Mouse (Mus musculus) forebrain, embryonic 13.5 days (tissue): ENCODE measurements around the gene Fchsd2. TPM values are rescaled to one million over a fixed set of nuclear protein-coding genes. Genes with fewer than 3 reads are reported as not detected.

ENCODE experiments used
- ATAC-seq: fragments of 200-750 bp; cut with Nextera tagmentation; 2 replicates; pipeline ENCODE4 v1.8.0; 2017
- H3K27ac ChIP-seq: fragments of 300-500 bp; sonication (generic); 2 replicates; pipeline ENCODE4 v1.5.1; 2015; ENCODE audit warnings: inconsistent platforms, mild to moderate bottlenecking, moderate library complexity
- H3K27me3 ChIP-seq: fragments of 300-500 bp; sonication (generic); 2 replicates; pipeline ENCODE4 v1.6.1; 2015; ENCODE audit warnings: mild to moderate bottlenecking, inconsistent platforms
- H3K36me3 ChIP-seq: fragments of 300-500 bp; sonication (generic); 2 replicates; pipeline ENCODE4 v1.6.1; 2015; ENCODE audit warnings: mild to moderate bottlenecking, inconsistent platforms; ENCODE audit not compliant: poor library complexity, severe bottlenecking
- H3K4me1 ChIP-seq: fragments of 300-500 bp; sonication (generic); 2 replicates; pipeline ENCODE4 v1.6.1; 2015; ENCODE audit warnings: inconsistent platforms
- H3K4me2 ChIP-seq: fragments of 300-500 bp; sonication (generic); 2 replicates; pipeline ENCODE4 v1.6.1; 2015; ENCODE audit warnings: inconsistent platforms, mild to moderate bottlenecking, moderate library complexity
- H3K4me3 ChIP-seq: fragments of 300-500 bp; sonication (generic); 2 replicates; pipeline ENCODE4 v1.5.1; 2015; ENCODE audit warnings: mild to moderate bottlenecking, inconsistent platforms
- H3K9ac ChIP-seq: fragments of 300-500 bp; sonication (generic); 2 replicates; pipeline ENCODE4 v1.6.1; 2015; ENCODE audit warnings: mild to moderate bottlenecking, inconsistent platforms
- H3K9me3 ChIP-seq: fragments of 300-500 bp; sonication (generic); replicated peaks from 2 replicates; pipeline ENCODE4 v1.6.1; 2016; ENCODE audit warnings: inconsistent platforms
- WGBS: fragments of 180-500 bp; shearing (Covaris S2); methylation state at CpG from one replicate; pipeline ENCODE4 v1.1.7; 2015; 5-methylcytosine and 5-hydroxymethylcytosine counted together
- polyA plus RNA-seq: library from polyadenylated mRNA; unstranded; fragments of >200 nt; fragmentation: Nextera tagmentation; extraction: Ambion mirVana; gene quantifications from 2 replicates; pipeline ENCODE4 v1.2.1, GENCODE M21; 2015

Gene Fchsd2
- 33.1 and 33.3 TPM in 2 replicates for polyA plus RNA-seq

DNA sequence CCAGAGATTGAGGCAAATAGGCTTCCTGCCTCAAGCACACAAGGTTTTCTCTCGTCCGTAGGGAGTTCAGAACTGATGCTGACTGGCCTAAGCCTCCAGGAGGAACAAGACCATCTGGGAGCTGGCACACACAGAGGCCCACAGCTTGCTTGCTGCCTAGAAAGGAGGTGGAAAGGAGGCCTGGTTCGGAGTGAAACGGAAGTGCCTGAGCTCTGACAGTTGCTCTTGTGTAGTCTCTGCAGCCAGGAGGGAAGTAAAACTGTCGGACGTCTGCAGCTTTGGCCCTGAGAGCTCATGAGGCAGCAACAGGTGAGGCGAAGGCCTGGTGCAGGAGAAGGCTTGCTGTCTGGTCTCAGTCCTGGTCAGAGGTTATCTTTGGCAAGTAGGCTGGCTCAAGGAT, at the start of gene Fchsd2:
Gene Fchsd2 (plus strand): TSS at position 246 of the 400 bp plus-strand sequence.
- H3K4me2 ChIP-seq = no peak within 1 kb of the TSS
- no peaks in the 10 kb centered on the region for H3K27me3 ChIP-seq
- no peak within 1 kb of the TSS for H3K9ac ChIP-seq
- no peaks in the 10 kb centered on the region for H3K9me3 ChIP-seq
- no peaks in the 10 kb centered on the region for H3K4me1 ChIP-seq
- no peak within 1 kb of the TSS for H3K27ac ChIP-seq
- ATAC-seq = no peak
- 70% methylated on average over 7 of the region's 7 CpGs for WGBS
- H3K4me3 ChIP-seq = no peak within 1 kb of the TSS
- H3K36me3 ChIP-seq = no peaks in the 10 kb centered on the region

DNA sequence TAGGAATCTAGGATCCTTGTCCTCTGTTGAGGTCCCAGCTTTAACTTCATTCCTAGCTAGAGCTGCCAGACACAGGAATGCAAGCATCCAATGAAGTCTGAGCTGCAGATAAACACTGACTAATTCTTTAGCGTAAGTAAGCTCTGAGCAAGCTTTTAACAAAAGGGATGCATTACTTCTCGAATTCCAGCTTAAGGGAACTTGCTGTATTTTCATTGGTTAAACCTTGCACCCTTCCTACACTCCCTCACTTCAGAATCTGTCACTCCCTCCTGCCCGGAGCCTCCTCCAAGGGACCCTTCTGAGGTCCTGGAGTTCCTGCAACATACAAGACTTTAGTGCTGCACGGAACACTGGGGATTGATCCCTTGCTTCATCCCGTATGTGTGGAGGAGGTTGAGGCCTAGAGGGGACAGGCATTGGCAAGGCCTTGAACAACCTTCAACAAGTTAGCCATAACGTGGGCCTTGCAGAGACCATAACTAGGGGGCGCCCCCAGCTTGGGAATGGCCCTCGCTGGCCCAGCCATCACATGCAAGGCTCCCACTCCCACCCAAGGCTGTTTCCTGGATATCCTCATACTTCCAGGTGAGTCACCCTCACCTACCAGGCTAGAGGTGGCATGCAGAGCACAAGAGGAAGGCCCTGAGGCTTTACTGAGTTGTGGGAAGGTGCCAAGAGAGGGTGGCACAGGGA, 48.7 kb upstream of the Fchsd2 start:
- no peaks in the 10 kb centered on the region for H3K9me3 ChIP-seq
- no peak for ATAC-seq
- H3K27ac ChIP-seq = no peak overlapping the region
- no peaks in the 10 kb centered on the region for H3K27me3 ChIP-seq
- no peaks in the 10 kb centered on the region for H3K36me3 ChIP-seq
- 45% methylated on average over 8 of the region's 8 CpGs for WGBS
- H3K4me3 ChIP-seq = no peak overlapping the region
- no peak overlapping the region for H3K9ac ChIP-seq
- no peak overlapping the region for H3K4me2 ChIP-seq
- H3K4me1 ChIP-seq = no peaks in the 10 kb centered on the region

GRCm38 (mm10) chr7:101048247-101048646, 44.4 kb upstream of the Fchsd2 start:
- 78% methylated on average over 5 of the region's 5 CpGs for WGBS
- no peak for ATAC-seq
- Histone ChIP-seq H3K4me1 (no peaks in the 10 kb centered on the region), H3K27me3 (no peaks in the 10 kb centered on the region), H3K36me3 (no peaks in the 10 kb centered on the region), H3K4me3 (no peak overlapping the region), H3K4me2 (no peak overlapping the region), H3K9ac (no peak overlapping the region), H3K27ac (no peak overlapping the region), H3K9me3 (no peaks in the 10 kb centered on the region)

- Histone ChIP-seq H3K9me3 (no peaks in the 10 kb centered on the region), H3K4me1 (no peaks in the 10 kb centered on the region), H3K4me3 (no peak overlapping the region), H3K36me3 (no peaks in the 10 kb centered on the region), H3K4me2 (no peak overlapping the region), H3K9ac (no peak overlapping the region), H3K27ac (no peak overlapping the region), H3K27me3 (no peaks in the 10 kb centered on the region)
- WGBS = 89% methylated on average over 7 of the region's 7 CpGs
- ATAC-seq = no peak
These were observed 43.2 kb upstream of the Fchsd2 start for GRCm38 (mm10) chr7:101049326-101050087.

DNA sequence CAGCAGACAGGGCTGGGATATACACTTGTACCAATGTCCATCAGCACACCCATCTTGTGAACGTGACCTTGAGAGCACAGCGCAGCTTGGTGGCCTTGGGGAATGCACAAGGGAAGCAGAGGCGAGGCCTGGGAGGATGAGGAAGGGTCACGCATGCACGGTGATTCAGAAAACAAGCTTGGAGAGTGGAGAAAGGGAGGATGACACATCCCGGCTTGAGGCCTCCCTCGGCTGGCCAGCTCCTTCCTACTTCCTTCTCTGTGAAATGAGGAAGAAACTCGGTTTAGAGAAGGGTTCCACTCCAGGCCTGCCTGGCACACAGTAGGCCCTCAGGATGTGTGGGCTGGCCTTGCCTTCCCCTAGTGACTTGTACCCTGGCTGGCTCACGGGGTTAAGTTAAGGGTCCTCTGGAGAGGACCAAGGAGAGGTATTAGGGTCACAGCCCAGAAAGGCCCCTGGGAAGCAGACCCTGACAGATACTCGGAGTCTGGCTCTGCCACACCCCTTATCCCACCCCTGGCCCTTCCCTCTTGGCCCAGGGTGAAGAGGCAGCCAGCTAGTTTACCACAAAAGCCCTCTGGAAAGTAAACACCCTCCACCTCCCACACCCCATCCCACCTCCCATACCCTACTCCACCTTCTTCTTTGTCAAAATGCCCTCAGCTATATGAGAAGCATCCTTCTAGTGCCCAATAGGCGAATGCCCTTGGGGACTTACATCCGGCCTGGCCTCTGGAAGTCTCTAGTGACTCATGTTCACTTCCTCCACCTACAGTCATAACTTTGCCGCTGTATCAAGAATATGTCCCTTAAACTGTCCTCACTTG, 41.7 kb upstream of the Fchsd2 start:
- Histone ChIP-seq H3K4me3 (no peak overlapping the region), H3K4me2 (no peak overlapping the region), H3K4me1 (no peaks in the 10 kb centered on the region), H3K36me3 (no peaks in the 10 kb centered on the region), H3K27ac (no peak overlapping the region), H3K9ac (no peak overlapping the region), H3K27me3 (no peaks in the 10 kb centered on the region), H3K9me3 (no peaks in the 10 kb centered on the region)
- no peak for ATAC-seq
- 75% methylated on average over 13 of the region's 13 CpGs for WGBS

- Histone ChIP-seq H3K4me1 (no peaks in the 10 kb centered on the region), H3K9ac (no peak overlapping the region), H3K36me3 (no peaks in the 10 kb centered on the region), H3K9me3 (no peaks in the 10 kb centered on the region), H3K4me3 (no peak overlapping the region), H3K27me3 (no peaks in the 10 kb centered on the region), H3K4me2 (no peak overlapping the region), H3K27ac (no peak overlapping the region)
- 17% methylated on average over 11 of the region's 11 CpGs for WGBS
- peak; percentile 63 for ATAC-seq
These were observed 41.0 kb upstream of the Fchsd2 start for GRCm38 (mm10) chr7:101051551-101052221.

DNA sequence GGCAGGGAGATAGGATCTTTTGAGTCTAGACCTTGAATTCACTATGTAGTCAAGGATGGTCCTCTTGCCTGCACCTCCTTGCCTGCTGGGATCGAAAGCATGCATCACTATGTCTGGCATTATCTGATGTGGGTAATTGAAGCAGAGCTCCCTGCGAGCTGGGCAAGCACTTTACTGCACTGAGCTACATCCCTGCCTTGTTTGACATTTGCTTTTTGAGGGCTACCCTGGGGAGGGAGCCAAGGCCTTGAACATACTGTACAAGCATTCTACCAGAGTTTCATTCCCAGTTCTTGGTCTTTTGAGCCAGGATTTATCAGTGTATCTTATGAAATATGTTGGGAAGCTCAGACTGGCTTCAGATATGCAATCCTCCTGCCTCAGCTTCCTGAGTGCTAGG, 39.5 kb upstream of the Fchsd2 start:
- no peaks in the 10 kb centered on the region for H3K27me3 ChIP-seq
- no peak for ATAC-seq
- H3K9me3 ChIP-seq = no peaks in the 10 kb centered on the region
- H3K4me2 ChIP-seq = no peak overlapping the region
- H3K4me3 ChIP-seq = no peak overlapping the region
- no peaks in the 10 kb centered on the region for H3K36me3 ChIP-seq
- WGBS = 78% methylated on average over 2 of the region's 2 CpGs
- no peak overlapping the region for H3K27ac ChIP-seq
- no peaks in the 10 kb centered on the region for H3K4me1 ChIP-seq
- no peak overlapping the region for H3K9ac ChIP-seq

- Histone ChIP-seq H3K4me1 (0 out of 2 replicates have a peak, but pooled peaks cover 5% of the 10 kb centered on the region), H3K27ac (no peak overlapping the region), H3K4me3 (no peak overlapping the region), H3K4me2 (no peak overlapping the region), H3K36me3 (no peaks in the 10 kb centered on the region), H3K9me3 (no peaks in the 10 kb centered on the region), H3K27me3 (no peaks in the 10 kb centered on the region), H3K9ac (no peak overlapping the region; the same call in 1 of the 2 replicates)
- WGBS = 59% methylated on average over 4 of the region's 4 CpGs
- ATAC-seq = no peak
These were observed 35.4 kb upstream of the Fchsd2 start for GRCm38 (mm10) chr7:101057309-101057708.

- Histone ChIP-seq H3K4me1 (0 out of 2 replicates have a peak, but pooled peaks cover 5% of the 10 kb centered on the region), H3K4me2 (no peak overlapping the region), H3K36me3 (no peaks in the 10 kb centered on the region), H3K4me3 (no peak overlapping the region), H3K9me3 (no peaks in the 10 kb centered on the region), H3K27me3 (no peaks in the 10 kb centered on the region), H3K9ac (no peak overlapping the region), H3K27ac (no peak overlapping the region)
- WGBS = 80% methylated on average over 5 of the region's 5 CpGs
- ATAC-seq = no peak
These were observed 33.5 kb upstream of the Fchsd2 start for GRCm38 (mm10) chr7:101059188-101059587.

DNA sequence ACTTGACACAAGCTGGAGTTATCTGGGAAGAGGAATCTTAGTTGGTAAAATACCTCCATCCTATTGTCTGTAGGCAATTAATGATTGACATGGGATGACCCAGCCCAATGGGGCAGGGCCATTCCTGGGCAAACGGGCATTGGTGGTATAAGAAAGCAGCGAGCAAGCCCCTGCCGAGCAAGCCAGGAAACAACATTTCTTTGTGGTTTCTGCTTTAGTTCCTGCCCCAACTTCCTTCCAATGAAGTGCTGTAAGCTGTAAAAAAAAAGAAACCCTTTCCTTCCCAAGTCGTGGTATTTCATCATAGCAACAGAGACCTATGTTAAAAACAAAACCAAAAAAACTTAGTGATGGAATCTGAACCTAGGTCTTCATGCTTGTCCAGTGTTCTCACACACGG, 32.2 kb upstream of the Fchsd2 start:
- 0 out of 2 replicates have a peak, but pooled peaks cover 5% of the 10 kb centered on the region for H3K4me1 ChIP-seq
- H3K9me3 ChIP-seq = no peaks in the 10 kb centered on the region
- 78% methylated on average over 5 of the region's 5 CpGs for WGBS
- H3K27ac ChIP-seq = no peak overlapping the region
- no peaks in the 10 kb centered on the region for H3K27me3 ChIP-seq
- no peak overlapping the region for H3K9ac ChIP-seq
- no peak overlapping the region for H3K4me3 ChIP-seq
- no peak for ATAC-seq
- no peak overlapping the region for H3K4me2 ChIP-seq
- H3K36me3 ChIP-seq = no peaks in the 10 kb centered on the region

DNA sequence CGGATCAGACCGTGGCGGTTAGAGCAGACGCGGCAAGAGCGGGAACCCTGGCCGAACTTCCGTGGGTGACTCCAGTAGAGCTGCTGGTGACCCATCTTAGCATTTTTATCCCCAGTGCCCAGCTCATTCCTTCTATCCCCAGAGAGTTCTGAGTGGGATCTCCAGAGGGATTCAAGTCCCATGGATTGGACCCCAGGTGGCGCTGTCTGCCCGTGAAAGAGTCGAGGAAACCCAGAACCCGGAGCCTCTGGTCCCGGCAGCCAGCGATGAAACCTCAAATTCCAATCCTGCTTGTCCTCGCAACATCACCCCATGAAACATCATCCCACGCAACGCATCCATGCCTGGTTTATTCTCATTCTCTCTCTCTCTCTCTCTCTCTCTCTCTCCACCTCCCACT, 31.3 kb upstream of the Fchsd2 start:
- Histone ChIP-seq H3K4me1 (0 out of 2 replicates have a peak, but pooled peaks cover 5% of the 10 kb centered on the region), H3K9ac (no peak overlapping the region), H3K4me3 (no peak overlapping the region), H3K9me3 (no peaks in the 10 kb centered on the region), H3K27me3 (no peaks in the 10 kb centered on the region), H3K27ac (no peak overlapping the region), H3K36me3 (no peaks in the 10 kb centered on the region), H3K4me2 (peak overlapping the region; percentile 37)
- 7% methylated on average over 17 of the region's 17 CpGs for WGBS
- peak; percentile 53 for ATAC-seq
